ENCODE assay signal across 9 mouse cellular contexts in the genomic region with DNA sequence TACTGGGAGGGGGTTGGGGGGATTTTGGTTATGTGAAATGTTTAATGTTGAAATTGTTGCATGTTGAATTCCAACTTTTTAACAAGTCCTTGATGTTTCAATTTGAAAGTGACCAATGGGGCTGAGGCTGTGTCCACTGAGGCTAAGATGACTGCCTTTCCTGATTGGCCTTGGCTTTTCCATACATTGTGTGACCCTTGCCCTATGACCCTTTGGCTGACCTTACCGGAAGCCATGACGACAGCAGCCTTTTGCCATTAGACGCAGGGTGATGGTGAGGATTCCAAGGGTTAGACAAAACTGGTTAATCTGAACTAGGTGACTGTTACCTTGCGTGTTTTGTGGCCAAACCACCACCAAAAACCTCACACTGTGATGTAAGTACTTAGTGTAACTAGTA. TPM values are rescaled to one million over a fixed set of nuclear protein-coding genes. Genes with fewer than 3 reads are reported as not detected.
DNase-seq lines count a peak whose midpoint lies in the region; ATAC-seq and TF ChIP-seq lines count a peak whose summit lies in the region.
"Had no signal": no experiment of that assay in that cellular context is flagged by ENCODE, and none has a peak within 500 bp of the region (broad histone marks: within the 10 kb centered on the region; RNA-seq: fewer than 3 reads in every experiment).

No protein-coding gene starts in this region.

- TF ChIP-seq POLR2A in lung, adult 2 months (IDR thresholded peaks at IDR 0.05; ENCODE audit: borderline replicate concordance, extremely low read depth, low read depth, low read length): no peak

- no peaks in the 10 kb centered on the region for H3K9me3 ChIP-seq in heart, postnatal 0 days (replicated peaks; ENCODE audit: control insufficient read depth, low read length)
- no peaks in the 10 kb centered on the region for H3K9me3 ChIP-seq in liver, embryonic 16.5 days (replicated peaks; ENCODE audit: control insufficient read depth, low read length)

- DNase-seq in lung, adult 2 months: no peak
- no peak for DNase-seq in lung, postnatal 14 days
- peak; percentile 26 to 30 for DNase-seq in cerebellum, adult 18-20 months
- no peak for DNase-seq in heart, postnatal 0 days (ENCODE audit: low spot score)
- DNase-seq in natural killer cell, adult 2 months (ENCODE audit: low spot score in 2 of 2): no peak
- no peak for DNase-seq in gastrocnemius, adult 8-10 months (ENCODE audit: low spot score in 2 of 2)
- no peak for DNase-seq in thymus, postnatal 0 days (ENCODE audit: low spot score)

- no peak overlapping the region for H3K27ac ChIP-seq in heart, postnatal 0 days (ENCODE audit: low read depth)
- no peak overlapping the region; the same call in 1 of the 2 replicates for H3K27ac ChIP-seq in liver, embryonic 16.5 days (ENCODE audit: low read length)

- H3K4me1 ChIP-seq in lung, adult 2 months (ENCODE audit: control insufficient read depth, insufficient read depth, low read length): peaks cover 4% of the 10 kb centered on the region
- peaks cover 8% of the 10 kb centered on the region for H3K4me1 ChIP-seq in heart, postnatal 0 days (ENCODE audit: control insufficient read depth, insufficient read depth)
- peaks cover 14% of the 10 kb centered on the region for H3K4me1 ChIP-seq in liver, embryonic 16.5 days (ENCODE audit: control insufficient read depth, low read depth, low read length)

- no peak for TF ChIP-seq CTCF in lung, adult 2 months (IDR thresholded peaks at IDR 0.05; ENCODE audit: insufficient read depth, low read length)
- TF ChIP-seq CTCF in heart, postnatal 0 days (IDR thresholded peaks at IDR 0.05; ENCODE audit: low read depth): no peak

- H3K36me3 ChIP-seq in heart, postnatal 0 days (replicated peaks; ENCODE audit: control insufficient read depth, insufficient read depth, low read length): peaks cover 45% of the 10 kb centered on the region
- H3K36me3 ChIP-seq in liver, embryonic 16.5 days (ENCODE audit: control insufficient read depth, insufficient read depth): peaks cover 42% of the 10 kb centered on the region

- H3K4me3 ChIP-seq in lung, adult 2 months (replicated peaks; ENCODE audit: extremely low read depth, low read depth, low read length): peak overlapping the region; percentile 46
- peak overlapping the region; percentile 91 for H3K4me3 ChIP-seq in heart, postnatal 0 days (ENCODE audit: low read depth, low read length)
- peak overlapping the region; percentile 99 for H3K4me3 ChIP-seq in liver, embryonic 16.5 days (ENCODE audit: low read depth, low read length)

- no peak for TF ChIP-seq EP300 in heart, postnatal 0 days (IDR thresholded peaks at IDR 0.05; ENCODE audit: low read depth)

- 37% methylated on average over 4 of the region's 4 CpGs for WGBS in lung, adult 2 months
- 50% methylated on average over 4 of the region's 4 CpGs for WGBS in heart, postnatal 0 days
- WGBS in liver, embryonic 16.5 days (ENCODE audit: insufficient replicate concordance): 47% methylated on average over 4 of the region's 4 CpGs

- H3K27me3 ChIP-seq in heart, postnatal 0 days (ENCODE audit: control insufficient read depth, insufficient read depth, low read length): no peaks in the 10 kb centered on the region
- no peaks in the 10 kb centered on the region for H3K27me3 ChIP-seq in liver, embryonic 16.5 days (ENCODE audit: control insufficient read depth, insufficient read depth, low read depth, low read length)

- ATAC-seq in heart, postnatal 0 days (ENCODE audit: insufficient read depth, low read depth): no peak
- ATAC-seq in liver, embryonic 16.5 days (ENCODE audit: low read depth): no peak

- no peak overlapping the region for H3K9ac ChIP-seq in heart, postnatal 0 days (replicated peaks; ENCODE audit: low read depth, low read length)
- H3K9ac ChIP-seq in liver, embryonic 16.5 days (ENCODE audit: low read depth, low read length): peak overlapping the region; percentile 48

- H3K4me2 ChIP-seq in heart, postnatal 0 days (ENCODE audit: low read depth, low read length): peak overlapping the region; percentile 76
- peak overlapping the region; percentile 94 for H3K4me2 ChIP-seq in liver, embryonic 16.5 days (ENCODE audit: low read depth, low read length)

RNA-seq across cellular contexts. Expression of a gene that starts 1.4 kb away (rescaled TPM):
- polyA plus RNA-seq in lung, adult 2 months (2012; rRNA removed): 75.3 and 87.2 TPM in 2 replicates
- 71.6 and 76.9 TPM in 2 replicates for total RNA-seq in heart, postnatal 0 days (2014; rRNA removed; ENCODE audit: low replicate concordance)
- polyA plus RNA-seq in heart, postnatal 0 days (2015; fragmentation: Nextera tagmentation; extraction: Ambion mirVana): 45.8 and 59.2 TPM in 2 replicates
- polyA plus RNA-seq in liver, embryonic 16.5 days (2015; fragmentation: Nextera tagmentation; extraction: Ambion mirVana): 73.7 and 77.4 TPM in 2 replicates
- total RNA-seq in gastrocnemius, adult 8-10 months (2022): 10 to 100 TPM; 29.8 to 41.1 (median 32.9) TPM
- 203 and 212 TPM in 2 replicates for polyA plus RNA-seq in thymus, postnatal 0 days (2015; fragmentation: Nextera tagmentation; extraction: Ambion mirVana)

RNA-seq across cellular contexts. Expression of a gene that starts 10.6 kb away (rescaled TPM):
- 0.30 TPM in 1 of 2 replicates, not detected in the other for polyA plus RNA-seq in lung, adult 2 months (2012; rRNA removed)
- total RNA-seq in heart, postnatal 0 days (2014; rRNA removed; ENCODE audit: low replicate concordance): not detected in 2 replicates
- polyA plus RNA-seq in heart, postnatal 0 days (2015; fragmentation: Nextera tagmentation; extraction: Ambion mirVana): not detected in 2 replicates
- 0.04 TPM in 1 of 2 replicates, not detected in the other for polyA plus RNA-seq in liver, embryonic 16.5 days (2015; fragmentation: Nextera tagmentation; extraction: Ambion mirVana)
- total RNA-seq in gastrocnemius, adult 8-10 months (2022): not detected
- polyA plus RNA-seq in thymus, postnatal 0 days (2015; fragmentation: Nextera tagmentation; extraction: Ambion mirVana): 0.05 TPM in 1 of 2 replicates, not detected in the other
- total RNA-seq: common myeloid progenitor, adult 5-6 weeks had no signal

RNA-seq across cellular contexts. Expression of a gene that starts 54.4 kb away (rescaled TPM):
- polyA plus RNA-seq in lung, adult 2 months (2012; rRNA removed): 0.05 and 0.11 TPM in 2 replicates
- not detected in 2 replicates for total RNA-seq in heart, postnatal 0 days (2014; rRNA removed; ENCODE audit: low replicate concordance)
- polyA plus RNA-seq in heart, postnatal 0 days (2015; fragmentation: Nextera tagmentation; extraction: Ambion mirVana): not detected in 2 replicates
- polyA plus RNA-seq in liver, embryonic 16.5 days (2015; fragmentation: Nextera tagmentation; extraction: Ambion mirVana): 4.6 and 5.8 TPM in 2 replicates
- not detected for total RNA-seq in gastrocnemius, adult 8-10 months (2022)
- 0.10 and 0.22 TPM in 2 replicates for polyA plus RNA-seq in thymus, postnatal 0 days (2015; fragmentation: Nextera tagmentation; extraction: Ambion mirVana)

Comparison
In these comparisons a context has a peak if more than half of its experiments do, and no peak if none do; other contexts are left out.
1. DNase-seq: peak in cerebellum, adult 18-20 months (2 of 2); none in lung, adult 2 months (single experiment), lung, postnatal 14 days (single experiment), heart, postnatal 0 days (single experiment), natural killer cell, adult 2 months (0 of 2), gastrocnemius, adult 8-10 months (0 of 2) and thymus, postnatal 0 days (single experiment).
2. H3K4me3 ChIP-seq: peak in every context shown above with its lines; median percentile 99 in liver, embryonic 16.5 days; 91 in heart, postnatal 0 days; 46 in lung, adult 2 months.